Mouse (Mus musculus) forebrain, embryonic 10.5 days (tissue): Measurements from ENCODE around the gene Cped1. TPM values are rescaled to one million over a fixed set of nuclear protein-coding genes. Genes with fewer than 3 reads are reported as not detected.

Source experiments
- DNase-seq: peaks from one replicate; pipeline ENCODE4 v3.0.0-alpha.2; 2017; ENCODE audit warnings: low spot score; ENCODE audit errors: extremely low spot score
- H3K27ac ChIP-seq: fragments of 300-500 bp; sonication (generic); 2 replicates; pipeline ENCODE4 v1.5.1; 2016; ENCODE audit warnings: mild to moderate bottlenecking
- H3K27me3 ChIP-seq: fragments of 300-500 bp; sonication (generic); 2 replicates; pipeline ENCODE4 v1.6.1; 2016; ENCODE audit warnings: mild to moderate bottlenecking; ENCODE audit not compliant: poor library complexity, severe bottlenecking
- H3K36me3 ChIP-seq: fragments of 300-500 bp; sonication (generic); replicated peaks from 2 replicates; pipeline ENCODE4 v1.6.1; 2016; ENCODE audit warnings: mild to moderate bottlenecking, moderate library complexity
- H3K4me1 ChIP-seq: fragments of 300-500 bp; sonication (generic); 2 replicates; pipeline ENCODE4 v1.6.1; 2016
- H3K4me3 ChIP-seq: fragments of 300-500 bp; sonication (generic); 2 replicates; pipeline ENCODE4 v1.5.1; 2016; ENCODE audit warnings: mild to moderate bottlenecking, moderate library complexity
- H3K9me3 ChIP-seq: fragments of 300-500 bp; sonication (generic); 2 replicates; pipeline ENCODE4 v1.6.1; 2016; ENCODE audit warnings: mild to moderate bottlenecking, moderate library complexity
- WGBS: fragments of 180-500 bp; shearing (Covaris S2); methylation state at CpG from one replicate; pipeline ENCODE4 v1.1.7; 2016; 5-methylcytosine and 5-hydroxymethylcytosine counted together
- polyA plus RNA-seq: library from polyadenylated mRNA; unstranded; fragments of >200 nt; fragmentation: Nextera tagmentation; extraction: Ambion mirVana; gene quantifications from 2 replicates; pipeline ENCODE4 v1.2.1, GENCODE M21; 2016

The Cped1 gene
- polyA plus RNA-seq, 1 experiment from 2014 or later: 25.5 TPM

- Histone ChIP-seq H3K36me3 (no peaks in the 10 kb centered on the region), H3K27ac (no peak overlapping the region), H3K4me3 (no peak overlapping the region), H3K27me3 (no peaks in the 10 kb centered on the region), H3K9me3 (no peaks in the 10 kb centered on the region), H3K4me1 (no peaks in the 10 kb centered on the region)
- no peak for DNase-seq
- 88% methylated on average over 8 of the region's 8 CpGs for WGBS
Observed at GRCm38 (mm10) chr6:22178721-22179295, 193.1 kb downstream of the Cped1 start.

- no peak for DNase-seq
- Histone ChIP-seq H3K27me3 (no peaks in the 10 kb centered on the region), H3K27ac (no peak overlapping the region), H3K9me3 (no peaks in the 10 kb centered on the region), H3K4me3 (no peak overlapping the region), H3K36me3 (no peaks in the 10 kb centered on the region), H3K4me1 (no peaks in the 10 kb centered on the region)
- WGBS: 86% methylated on average over 10 of the region's 10 CpGs
Observed at GRCm38 (mm10) chr6:22180316-22180715, 194.6 kb downstream of the Cped1 start.

- WGBS: 93% methylated on average over 8 of the region's 8 CpGs
- Histone ChIP-seq H3K27ac (no peak overlapping the region), H3K4me3 (no peak overlapping the region), H3K4me1 (peaks cover 7% of the 10 kb centered on the region), H3K27me3 (no peaks in the 10 kb centered on the region), H3K36me3 (no peaks in the 10 kb centered on the region), H3K9me3 (no peaks in the 10 kb centered on the region)
- DNase-seq: no peak
Observed at GRCm38 (mm10) chr6:22186967-22187366, 201.3 kb downstream of the Cped1 start.

- H3K4me1 ChIP-seq: peaks cover 7% of the 10 kb centered on the region
- H3K36me3 ChIP-seq: no peaks in the 10 kb centered on the region
- H3K9me3 ChIP-seq: no peaks in the 10 kb centered on the region
- no peak overlapping the region for H3K4me3 ChIP-seq
- H3K27ac ChIP-seq: no peak overlapping the region
- no peaks in the 10 kb centered on the region for H3K27me3 ChIP-seq
- 87% methylated on average over 24 of the region's 24 CpGs for WGBS
- DNase-seq: no peak
Observed at GRCm38 (mm10) chr6:22189346-22190335, 203.9 kb downstream of the Cped1 start.

GRCm38 (mm10) chr6:22198603-22199002 is 212.9 kb downstream of the Cped1 start:
- Histone ChIP-seq H3K4me1 (no peaks in the 10 kb centered on the region), H3K27me3 (no peaks in the 10 kb centered on the region), H3K27ac (no peak overlapping the region), H3K36me3 (no peaks in the 10 kb centered on the region), H3K4me3 (no peak overlapping the region), H3K9me3 (no peaks in the 10 kb centered on the region)
- 95% methylated on average over 3 of the region's 3 CpGs for WGBS
- DNase-seq: no peak

- Histone ChIP-seq H3K9me3 (no peaks in the 10 kb centered on the region), H3K27me3 (no peaks in the 10 kb centered on the region), H3K4me1 (no peaks in the 10 kb centered on the region), H3K27ac (no peak overlapping the region), H3K36me3 (no peaks in the 10 kb centered on the region), H3K4me3 (no peak overlapping the region)
- WGBS: 92% methylated on average over 2 of the region's 2 CpGs
- no peak for DNase-seq
Observed at GRCm38 (mm10) chr6:22199473-22199872, 213.8 kb downstream of the Cped1 start.

- Histone ChIP-seq H3K4me1 (peaks cover 3% of the 10 kb centered on the region), H3K9me3 (no peaks in the 10 kb centered on the region), H3K4me3 (no peak overlapping the region), H3K27me3 (no peaks in the 10 kb centered on the region), H3K36me3 (no peaks in the 10 kb centered on the region), H3K27ac (no peak overlapping the region)
- no peak for DNase-seq
- WGBS: 93% methylated on average over 3 of the region's 3 CpGs
Observed at GRCm38 (mm10) chr6:22200133-22200532, 214.4 kb downstream of the Cped1 start.

GRCm38 (mm10) chr6:22201879-22202278 is 216.2 kb downstream of the Cped1 start:
- DNase-seq: no peak

GRCm38 (mm10) chr6:22205030-22205750 is 219.5 kb downstream of the Cped1 start:
- Histone ChIP-seq H3K4me1 (peaks cover 17% of the 10 kb centered on the region), H3K36me3 (no peaks in the 10 kb centered on the region), H3K27ac (no peak overlapping the region), H3K4me3 (no peak overlapping the region), H3K9me3 (no peaks in the 10 kb centered on the region), H3K27me3 (no peaks in the 10 kb centered on the region)
- no peak for DNase-seq
- WGBS: 78% methylated on average over 12 of the region's 12 CpGs

More at GRCm38 (mm10) chr6:22201879-22202278, 216.2 kb downstream of the Cped1 start:
- 96% methylated on average over 3 of the region's 3 CpGs for WGBS
- Histone ChIP-seq H3K27ac (no peak overlapping the region), H3K36me3 (no peaks in the 10 kb centered on the region), H3K4me1 (peaks cover 17% of the 10 kb centered on the region), H3K9me3 (no peaks in the 10 kb centered on the region), H3K27me3 (no peaks in the 10 kb centered on the region), H3K4me3 (no peak overlapping the region)

- Histone ChIP-seq H3K27ac (no peak overlapping the region), H3K27me3 (no peaks in the 10 kb centered on the region), H3K36me3 (no peaks in the 10 kb centered on the region), H3K4me3 (no peak overlapping the region), H3K4me1 (peaks cover 17% of the 10 kb centered on the region), H3K9me3 (no peaks in the 10 kb centered on the region)
- DNase-seq: no peak
- WGBS: 78% methylated on average over 7 of the region's 7 CpGs
Observed at GRCm38 (mm10) chr6:22205751-22206121, 220.0 kb downstream of the Cped1 start.

- no peak for DNase-seq
- Histone ChIP-seq H3K36me3 (no peaks in the 10 kb centered on the region), H3K9me3 (no peaks in the 10 kb centered on the region), H3K27me3 (no peaks in the 10 kb centered on the region), H3K4me1 (peaks cover 17% of the 10 kb centered on the region), H3K27ac (no peak overlapping the region), H3K4me3 (no peak overlapping the region)
- WGBS: 89% methylated on average over 14 of the region's 14 CpGs
Observed at GRCm38 (mm10) chr6:22206179-22206578, 220.5 kb downstream of the Cped1 start.

GRCm38 (mm10) chr6:22206630-22207293 is 221.0 kb downstream of the Cped1 start:
- WGBS: 85% methylated on average over 6 of the region's 6 CpGs

More at GRCm38 (mm10) chr6:22206630-22207293, 221.0 kb downstream of the Cped1 start:
- H3K4me3 ChIP-seq: no peak overlapping the region
- no peaks in the 10 kb centered on the region for H3K9me3 ChIP-seq
- H3K27me3 ChIP-seq: no peaks in the 10 kb centered on the region
- no peaks in the 10 kb centered on the region for H3K36me3 ChIP-seq
- no peak overlapping the region for H3K27ac ChIP-seq
- DNase-seq: no peak
- H3K4me1 ChIP-seq: peaks cover 17% of the 10 kb centered on the region
